Mouse (Mus musculus): ENCODE measurements around the gene Clybl. TPM values are rescaled to one million over a fixed set of nuclear protein-coding genes. Genes with fewer than 3 reads are reported as not detected.

Gene Clybl
- polyA plus RNA-seq, 1 experiment from 2014 or later = 68.2 TPM

DNA sequence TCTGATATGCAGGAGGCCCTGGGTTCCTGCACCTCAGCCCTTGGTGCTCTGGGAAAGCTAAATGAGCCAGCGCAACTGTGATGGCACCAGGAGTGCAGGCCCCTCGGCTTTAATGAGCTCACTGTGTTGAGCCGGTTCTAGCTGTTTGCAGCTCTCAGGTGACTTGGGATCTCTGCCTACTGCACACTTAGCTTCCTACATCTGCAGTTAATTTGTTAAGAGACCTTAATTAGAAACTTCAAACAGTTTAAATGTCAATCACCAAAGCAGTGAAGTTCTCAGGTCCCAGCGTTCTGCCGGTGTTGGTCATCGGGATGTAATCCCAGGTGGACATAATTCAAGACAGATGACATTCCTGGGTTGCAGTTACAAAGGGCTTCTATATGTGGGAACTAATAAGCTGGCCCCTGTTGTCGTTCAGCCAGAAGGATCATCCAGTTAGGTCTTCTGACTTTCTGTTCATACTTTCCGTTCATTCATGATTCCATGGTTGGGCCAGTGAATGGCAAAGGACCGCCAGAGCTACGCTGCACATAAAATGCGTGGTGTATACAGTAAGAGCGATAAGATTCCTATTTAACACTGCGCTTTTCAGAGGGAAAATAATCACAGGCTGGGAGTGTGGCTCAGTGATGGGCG, 18.9 kb downstream of the Clybl start:
- no peak for ATAC-seq (ENCODE audit: extremely low read depth, insufficient number of reproducible peaks, low FRiP score, low TSS enrichment)
- no peaks in the 10 kb centered on the region for H3K36me3 ChIP-seq
- H3K4me1 ChIP-seq = no peaks in the 10 kb centered on the region
- 0 out of 2 replicates have a peak, but pooled peaks cover 6% of the 10 kb centered on the region for H3K9me3 ChIP-seq
- no peaks in the 10 kb centered on the region for H3K27me3 ChIP-seq (replicated peaks)
- 80% methylated on average over 14 of the region's 14 CpGs for WGBS
- H3K9ac ChIP-seq = no peak overlapping the region
- no peak overlapping the region for H3K27ac ChIP-seq (replicated peaks)
- H3K4me3 ChIP-seq = no peak overlapping the region
- no peak overlapping the region for H3K4me2 ChIP-seq

DNA sequence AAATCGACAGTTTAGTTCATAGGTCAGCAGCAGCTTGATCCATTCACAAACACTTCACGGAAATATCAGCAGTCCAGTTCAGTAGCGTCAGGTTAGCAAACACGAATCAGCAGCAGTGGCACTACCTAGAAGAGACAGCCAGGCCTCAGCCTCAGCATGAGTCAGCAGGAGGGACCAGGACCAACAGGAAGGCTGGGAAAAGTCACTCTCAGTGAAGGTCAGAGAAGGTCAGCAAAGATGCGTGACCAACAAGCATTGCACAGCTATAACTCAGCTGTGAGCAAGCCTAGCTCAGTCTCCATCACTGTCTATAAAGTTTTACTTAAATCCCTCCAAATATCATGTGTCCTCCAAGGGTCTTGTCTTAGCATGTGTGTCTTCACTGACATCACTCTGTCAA, 27.7 kb downstream of the Clybl start:
- WGBS = 68% methylated on average over 5 of the region's 5 CpGs
- ATAC-seq (ENCODE audit: extremely low read depth, insufficient number of reproducible peaks, low FRiP score, low TSS enrichment) = no peak

DNA sequence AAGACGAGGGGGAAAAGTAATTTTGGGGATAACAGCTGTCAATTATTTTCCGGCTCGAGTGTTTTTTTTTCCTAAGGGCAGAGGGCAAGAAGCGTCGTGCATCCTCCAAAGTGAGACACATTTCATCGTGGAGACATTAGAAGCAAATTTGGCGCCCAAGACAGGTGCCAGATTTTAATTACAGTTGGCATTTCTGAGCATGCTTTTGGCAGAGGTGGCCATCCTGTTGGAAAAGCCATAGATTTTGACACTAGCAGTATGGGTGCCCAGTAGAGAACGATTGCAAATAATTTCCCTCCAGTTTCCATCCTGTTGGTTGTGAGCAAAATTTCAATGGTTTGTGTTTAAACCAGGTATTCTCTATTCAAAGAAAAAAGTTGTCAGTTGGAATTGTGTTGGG, 32.1 kb downstream of the Clybl start:
- Histone ChIP-seq H3K9ac (no peak overlapping the region), H3K4me2 (no peak overlapping the region), H3K4me1 (no peaks in the 10 kb centered on the region), H3K4me3 (no peak overlapping the region), H3K27me3 (replicated peaks) (no peaks in the 10 kb centered on the region), H3K27ac (replicated peaks) (no peak overlapping the region), H3K36me3 (no peaks in the 10 kb centered on the region), H3K9me3 (no peaks in the 10 kb centered on the region)
- 78% methylated on average over 8 of the region's 8 CpGs for WGBS
- no peak for ATAC-seq (ENCODE audit: extremely low read depth, insufficient number of reproducible peaks, low FRiP score, low TSS enrichment)

More for the DNA sequence above, 27.7 kb downstream of the Clybl start:
- Histone ChIP-seq H3K27me3 (replicated peaks) (no peaks in the 10 kb centered on the region), H3K4me3 (no peak overlapping the region), H3K4me1 (no peaks in the 10 kb centered on the region), H3K27ac (replicated peaks) (no peak overlapping the region), H3K36me3 (no peaks in the 10 kb centered on the region), H3K9me3 (no peaks in the 10 kb centered on the region), H3K4me2 (no peak overlapping the region), H3K9ac (no peak overlapping the region)

DNA sequence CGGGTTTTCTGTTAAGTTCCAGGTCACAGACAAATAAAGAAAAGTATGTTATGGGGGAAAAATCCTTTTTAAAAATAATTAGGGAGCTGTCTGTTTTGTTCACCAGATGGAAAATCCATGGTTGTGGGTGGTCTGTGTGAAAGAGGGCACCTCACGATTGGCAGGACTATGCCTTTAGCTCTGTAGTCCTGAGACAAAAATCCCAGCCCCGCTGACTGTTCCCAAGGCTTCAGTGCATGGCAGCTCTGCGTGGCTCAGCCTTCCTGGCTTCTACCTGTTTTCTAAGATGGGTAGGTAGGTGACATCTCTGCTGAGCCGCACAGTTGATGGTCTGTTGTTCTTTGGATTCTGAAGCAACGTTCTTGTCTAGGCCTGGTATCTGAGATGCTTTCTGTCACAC, 32.6 kb downstream of the Clybl start:
- Histone ChIP-seq H3K4me3 (no peak overlapping the region), H3K27me3 (replicated peaks) (no peaks in the 10 kb centered on the region), H3K4me1 (no peaks in the 10 kb centered on the region), H3K9ac (no peak overlapping the region), H3K4me2 (no peak overlapping the region), H3K27ac (replicated peaks) (no peak overlapping the region), H3K9me3 (no peaks in the 10 kb centered on the region), H3K36me3 (no peaks in the 10 kb centered on the region)
- 87% methylated on average over 6 of the region's 6 CpGs for WGBS
- ATAC-seq (ENCODE audit: extremely low read depth, insufficient number of reproducible peaks, low FRiP score, low TSS enrichment) = no peak

DNA sequence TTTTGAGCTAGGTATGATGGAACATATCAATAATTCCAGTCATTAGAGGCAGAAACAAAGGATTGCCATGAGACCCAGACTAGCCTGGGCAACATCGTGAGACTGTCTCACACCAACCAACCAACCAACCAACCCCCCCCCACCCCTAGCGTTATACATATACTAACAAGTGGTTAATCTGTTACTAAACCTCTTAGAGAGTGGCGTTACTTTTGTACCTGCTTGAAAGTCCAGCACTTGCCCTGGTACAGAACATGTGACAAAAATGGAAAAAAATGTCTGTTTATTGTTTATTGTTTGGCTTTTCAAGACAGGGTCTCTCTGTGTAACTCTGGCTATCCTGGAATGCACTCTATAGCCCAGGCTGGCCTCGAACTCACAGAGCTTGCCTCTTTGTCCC, 35.7 kb downstream of the Clybl start:
- Histone ChIP-seq H3K9ac (no peak overlapping the region), H3K4me1 (no peaks in the 10 kb centered on the region), H3K36me3 (no peaks in the 10 kb centered on the region), H3K27me3 (replicated peaks) (no peaks in the 10 kb centered on the region), H3K4me2 (no peak overlapping the region), H3K27ac (replicated peaks) (no peak overlapping the region), H3K4me3 (no peak overlapping the region), H3K9me3 (peaks cover 6% of the 10 kb centered on the region; the same call in 1 of the 2 replicates)
- WGBS = 84% methylated on average over 4 of the region's 4 CpGs
- ATAC-seq (ENCODE audit: extremely low read depth, insufficient number of reproducible peaks, low FRiP score, low TSS enrichment) = no peak

DNA sequence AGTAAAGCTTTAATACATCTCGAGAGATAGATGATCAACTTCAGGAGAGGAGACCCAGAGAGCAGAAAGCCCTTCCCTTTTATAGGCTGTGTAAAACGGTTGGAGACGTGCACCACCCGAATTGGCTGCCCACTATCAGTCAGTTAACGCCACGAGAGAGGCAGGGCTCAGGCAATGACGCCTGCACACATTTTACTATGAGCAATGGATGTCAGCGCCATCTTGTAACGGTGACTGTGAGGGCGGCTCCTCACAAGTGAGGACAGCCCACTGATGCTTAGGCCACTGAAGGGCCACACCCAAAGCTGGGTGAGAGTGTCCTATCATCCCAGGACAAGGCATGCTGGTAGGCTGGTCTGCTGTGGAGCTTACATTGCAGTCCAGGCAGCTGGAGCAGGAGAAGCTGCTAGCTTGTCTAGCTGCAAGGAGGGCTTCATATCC, 41.5 kb downstream of the Clybl start:
- 54% methylated on average over 10 of the region's 10 CpGs for WGBS
- H3K4me3 ChIP-seq = no peak overlapping the region

DNA sequence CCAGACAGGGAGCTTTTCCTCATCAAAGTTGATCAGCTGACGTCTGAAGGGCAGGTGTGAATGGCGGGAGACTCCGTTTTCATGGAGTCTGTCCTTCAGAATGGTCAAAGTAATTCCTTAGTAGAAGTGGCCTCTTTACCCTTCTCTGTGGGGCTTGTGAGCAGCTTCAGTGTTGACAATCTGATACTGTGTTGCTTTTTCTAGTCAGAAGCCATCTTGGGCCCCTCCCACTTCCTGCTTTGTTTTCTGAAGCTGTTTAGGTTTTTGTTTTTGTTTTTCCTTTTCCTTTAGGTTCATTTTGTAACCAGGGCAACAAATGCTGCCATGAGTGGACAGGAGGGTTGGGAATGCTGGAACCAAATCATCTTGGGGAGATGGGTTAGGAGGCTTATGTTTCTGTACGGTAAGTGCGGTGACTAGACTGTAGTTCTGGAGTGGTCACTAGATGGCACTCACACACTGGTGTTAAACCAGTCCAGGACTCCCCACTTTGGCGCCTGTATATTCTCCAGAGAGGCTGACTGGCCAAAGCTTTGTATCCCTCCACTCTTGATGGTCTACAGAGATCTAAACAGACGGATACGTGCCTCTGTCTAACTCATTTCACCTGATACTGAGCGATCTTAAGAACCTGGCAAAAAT, 42.1 kb downstream of the Clybl start:
- Histone ChIP-seq H3K4me3 (peak overlapping the region; percentile 29), H3K9ac (no peak overlapping the region), H3K27me3 (replicated peaks) (peaks cover 41% of the 10 kb centered on the region), H3K4me1 (no peaks in the 10 kb centered on the region), H3K27ac (replicated peaks) (no peak overlapping the region), H3K4me2 (peak overlapping the region; percentile 58), H3K36me3 (no peaks in the 10 kb centered on the region), H3K9me3 (peaks cover 6% of the 10 kb centered on the region; the same call in 1 of the 2 replicates)
- no peak for ATAC-seq (ENCODE audit: extremely low read depth, insufficient number of reproducible peaks, low FRiP score, low TSS enrichment)
- 21% methylated on average over 9 of the region's 9 CpGs for WGBS

More for the DNA sequence above, 41.5 kb downstream of the Clybl start:
- peaks cover 41% of the 10 kb centered on the region for H3K27me3 ChIP-seq (replicated peaks)
- H3K27ac ChIP-seq (replicated peaks) = no peak overlapping the region
- H3K9me3 ChIP-seq = peaks cover 6% of the 10 kb centered on the region; the same call in 1 of the 2 replicates
- H3K4me1 ChIP-seq = no peaks in the 10 kb centered on the region
- H3K36me3 ChIP-seq = no peaks in the 10 kb centered on the region
- ATAC-seq (ENCODE audit: extremely low read depth, insufficient number of reproducible peaks, low FRiP score, low TSS enrichment) = no peak
- no peak overlapping the region for H3K4me2 ChIP-seq
- no peak overlapping the region for H3K9ac ChIP-seq

DNA sequence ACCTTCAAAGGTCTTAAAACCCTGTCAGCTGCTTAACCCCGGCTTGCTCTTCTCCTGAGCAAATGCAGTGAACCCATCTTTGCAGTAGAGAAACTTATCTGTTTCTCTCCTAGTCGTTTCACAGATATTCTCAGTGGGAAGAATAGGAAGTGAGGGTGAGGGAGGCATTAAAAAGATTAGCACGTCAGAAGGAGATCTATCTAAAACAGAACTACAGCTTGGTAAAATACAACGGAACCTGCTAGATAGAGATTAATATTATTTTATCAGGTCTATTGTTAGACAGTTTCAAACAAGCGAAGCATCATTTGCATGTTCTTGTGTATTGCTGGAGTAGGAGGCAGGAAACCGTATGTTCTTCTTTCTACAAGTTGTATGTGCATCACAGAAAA, 42.6 kb downstream of the Clybl start:
- 41% methylated on average over 6 of the region's 6 CpGs for WGBS
- H3K27ac ChIP-seq (replicated peaks) = no peak overlapping the region
- H3K36me3 ChIP-seq = no peaks in the 10 kb centered on the region
- H3K4me3 ChIP-seq = no peak overlapping the region
- no peak for ATAC-seq (ENCODE audit: extremely low read depth, insufficient number of reproducible peaks, low FRiP score, low TSS enrichment)
- H3K27me3 ChIP-seq (replicated peaks) = peaks cover 45% of the 10 kb centered on the region
- peak overlapping the region; percentile 58; the same call in 1 of the 2 replicates for H3K4me2 ChIP-seq
- no peaks in the 10 kb centered on the region for H3K4me1 ChIP-seq
- no peak overlapping the region for H3K9ac ChIP-seq
- H3K9me3 ChIP-seq = peaks cover 6% of the 10 kb centered on the region; the same call in 1 of the 2 replicates

DNA sequence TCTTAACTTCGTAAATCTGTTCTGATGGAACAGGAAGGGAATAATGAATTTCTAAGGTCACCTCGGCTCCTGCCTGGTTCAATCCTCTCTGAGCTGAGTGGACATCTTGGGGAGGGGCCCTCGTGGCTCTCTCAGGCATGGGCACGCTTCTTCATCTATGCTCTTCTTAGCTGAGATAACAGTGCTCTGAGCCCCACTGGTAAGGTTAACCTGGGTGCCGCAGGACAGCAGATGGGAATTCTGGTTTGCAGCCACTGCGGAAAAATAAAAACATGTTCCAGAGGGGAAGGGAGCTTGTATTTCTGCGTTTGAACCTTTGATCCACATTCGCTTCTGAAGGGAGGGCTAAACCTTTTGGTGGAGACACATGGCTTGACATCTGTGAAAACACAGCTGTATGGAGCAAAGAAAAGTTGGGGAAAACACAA, 43.0 kb downstream of the Clybl start:
- H3K27ac ChIP-seq (replicated peaks) = no peak overlapping the region
- no peaks in the 10 kb centered on the region for H3K36me3 ChIP-seq
- ATAC-seq (ENCODE audit: extremely low read depth, insufficient number of reproducible peaks, low FRiP score, low TSS enrichment) = no peak
- peaks cover 2% of the 10 kb centered on the region; the same call in 1 of the 2 replicates for H3K9me3 ChIP-seq
- no peak overlapping the region for H3K4me2 ChIP-seq
- no peak overlapping the region for H3K4me3 ChIP-seq
- no peaks in the 10 kb centered on the region for H3K4me1 ChIP-seq
- no peak overlapping the region for H3K9ac ChIP-seq
- WGBS = 52% methylated on average over 8 of the region's 8 CpGs
- peaks cover 49% of the 10 kb centered on the region for H3K27me3 ChIP-seq (replicated peaks)

DNA sequence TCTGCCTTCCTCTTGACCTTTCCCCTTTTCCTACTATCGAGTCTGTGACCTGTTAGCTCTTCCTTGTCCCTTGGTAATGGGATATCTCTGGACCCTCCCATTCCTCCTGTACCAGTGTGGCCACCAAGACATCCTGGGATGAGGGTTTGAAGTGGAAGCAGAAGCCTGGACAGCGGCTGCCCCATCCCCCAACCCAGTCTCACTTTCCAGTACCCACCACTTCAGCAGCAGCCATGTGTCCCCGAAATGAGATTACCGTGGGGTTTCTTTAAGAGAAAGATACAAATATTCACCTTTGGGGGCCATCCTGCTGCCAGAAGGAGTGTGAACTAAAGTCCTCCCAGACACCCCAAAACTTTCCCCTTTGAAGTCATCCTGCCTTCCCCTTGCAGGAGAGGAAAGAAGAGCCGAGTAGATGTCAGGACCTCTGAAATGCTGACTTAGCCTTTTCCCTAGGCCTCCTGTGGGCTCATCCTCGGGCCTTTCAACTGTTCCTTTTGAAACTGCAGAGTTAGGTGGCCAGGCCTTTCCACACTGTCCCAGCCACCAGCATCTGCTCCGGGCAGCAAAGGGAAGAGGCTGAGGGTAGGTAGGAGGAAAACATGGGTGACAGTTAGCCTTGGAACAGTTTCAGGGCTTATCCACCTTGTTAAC, 44.1 kb downstream of the Clybl start:
- no peaks in the 10 kb centered on the region for H3K36me3 ChIP-seq
- H3K9me3 ChIP-seq = no peaks in the 10 kb centered on the region
- no peak overlapping the region for H3K4me3 ChIP-seq
- no peak overlapping the region for H3K27ac ChIP-seq (replicated peaks)
- ATAC-seq (ENCODE audit: extremely low read depth, insufficient number of reproducible peaks, low FRiP score, low TSS enrichment) = no peak
- WGBS = 34% methylated on average over 7 of the region's 7 CpGs
- no peak overlapping the region for H3K4me2 ChIP-seq
- no peak overlapping the region for H3K9ac ChIP-seq
- H3K4me1 ChIP-seq = no peaks in the 10 kb centered on the region
- peaks cover 60% of the 10 kb centered on the region for H3K27me3 ChIP-seq (replicated peaks)

DNA sequence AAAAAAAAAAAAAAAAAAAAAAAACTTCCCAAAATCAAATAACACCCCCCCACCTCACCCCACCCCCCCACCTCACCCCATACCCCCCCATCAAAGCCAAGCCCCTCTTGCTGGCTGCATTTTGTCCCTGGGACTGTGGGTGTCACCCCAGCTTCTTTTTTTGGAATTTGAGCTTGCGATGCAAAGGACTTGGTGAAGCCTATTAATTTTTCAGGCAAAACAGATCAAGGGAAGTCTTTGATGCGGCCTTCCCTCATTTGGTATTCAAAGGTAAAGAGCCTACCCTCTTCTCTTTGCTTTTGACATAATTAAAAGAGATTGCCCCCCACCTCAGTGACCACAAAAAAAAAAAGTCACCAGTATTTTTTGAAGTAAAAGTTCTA, 44.6 kb downstream of the Clybl start:
- no peak overlapping the region for H3K4me3 ChIP-seq
- H3K36me3 ChIP-seq = no peaks in the 10 kb centered on the region
- no peak overlapping the region for H3K27ac ChIP-seq (replicated peaks)
- peaks cover 65% of the 10 kb centered on the region for H3K27me3 ChIP-seq (replicated peaks)
- no peaks in the 10 kb centered on the region for H3K4me1 ChIP-seq
- no peak for ATAC-seq (ENCODE audit: extremely low read depth, insufficient number of reproducible peaks, low FRiP score, low TSS enrichment)
- H3K9me3 ChIP-seq = no peaks in the 10 kb centered on the region
- 83% methylated on average over 2 of the region's 2 CpGs for WGBS
- no peak overlapping the region for H3K4me2 ChIP-seq
- H3K9ac ChIP-seq = no peak overlapping the region

Measured in heart, embryonic 13.5 days (tissue).